Mouse (Mus musculus) intestine, embryonic 14.5 days (tissue): ENCODE measurements around the gene Serpina1a. TPM values are rescaled to one million over a fixed set of nuclear protein-coding genes. Genes with fewer than 3 reads are reported as not detected.
"Not testable (repeated sequence)": the region's sequence is repeated elsewhere in the genome, so short reads cannot be mapped to it uniquely, and the experiment has no call there.

Experiments
- ATAC-seq: fragments of 200-750 bp; cut with Nextera tagmentation; replicated peaks from 2 replicates; pipeline ENCODE4 v1.8.0; 2017; ENCODE audit warnings: low read depth, moderate number of reproducible peaks, moderate TSS enrichment, moderate library complexity; ENCODE audit not compliant: low FRiP score, low TSS enrichment
- DNase-seq: peaks from one replicate; pipeline ENCODE4 v3.0.0-alpha.2; 2018; ENCODE audit warnings: low spot score
- H3K27ac ChIP-seq: fragments of 300-500 bp; sonication (generic); 2 replicates; pipeline ENCODE4 v1.5.1; 2014; ENCODE audit warnings: low read depth, mild to moderate bottlenecking, control low read depth
- H3K27me3 ChIP-seq: fragments of 300-500 bp; sonication (generic); replicated peaks from 2 replicates; pipeline ENCODE4 v1.6.1; 2014; ENCODE audit warnings: low read length, control low read depth; ENCODE audit not compliant: control insufficient read depth, insufficient read depth
- H3K36me3 ChIP-seq: fragments of 300-500 bp; sonication (generic); 2 replicates; pipeline ENCODE4 v1.6.1; 2014; ENCODE audit warnings: low read length, control low read depth; ENCODE audit not compliant: control insufficient read depth, insufficient read depth
- H3K4me1 ChIP-seq: fragments of 300-500 bp; sonication (generic); replicated peaks from 2 replicates; pipeline ENCODE4 v1.6.1; 2014; ENCODE audit warnings: low read length, control low read depth, mixed read lengths; ENCODE audit not compliant: control insufficient read depth, insufficient read depth
- H3K4me2 ChIP-seq: fragments of 300-500 bp; sonication (generic); 2 replicates; pipeline ENCODE4 v1.6.1; 2014; ENCODE audit warnings: low read length
- H3K4me3 ChIP-seq: fragments of 300-500 bp; sonication (generic); 2 replicates; pipeline ENCODE4 v1.5.1; 2014; ENCODE audit warnings: low read depth, low read length, control low read depth, mixed read lengths
- H3K9ac ChIP-seq: fragments of 300-500 bp; sonication (generic); 2 replicates; pipeline ENCODE4 v1.6.1; 2014; ENCODE audit warnings: mild to moderate bottlenecking, low read length
- H3K9me3 ChIP-seq: fragments of 300-500 bp; sonication (generic); 2 replicates; pipeline ENCODE4 v1.6.1; 2016; ENCODE audit warnings: low read length, control low read depth; ENCODE audit not compliant: control insufficient read depth
- WGBS: fragments of 180-500 bp; shearing (Covaris S2); extraction: QIAGEN DNeasy Blood & Tissue Kit; methylation state at CpG from one replicate; pipeline ENCODE4 v1.1.7; 2014; 5-methylcytosine and 5-hydroxymethylcytosine counted together
- polyA plus RNA-seq: library from polyadenylated mRNA; unstranded; fragments of >200 nt; fragmentation: Nextera tagmentation; extraction: Ambion mirVana; gene quantifications from 2 replicates; pipeline ENCODE4 v1.2.1, GENCODE M21; 2014

Serpina1a gene
- polyA plus RNA-seq: 35.4 and 41.6 TPM in 2 replicates

DNA sequence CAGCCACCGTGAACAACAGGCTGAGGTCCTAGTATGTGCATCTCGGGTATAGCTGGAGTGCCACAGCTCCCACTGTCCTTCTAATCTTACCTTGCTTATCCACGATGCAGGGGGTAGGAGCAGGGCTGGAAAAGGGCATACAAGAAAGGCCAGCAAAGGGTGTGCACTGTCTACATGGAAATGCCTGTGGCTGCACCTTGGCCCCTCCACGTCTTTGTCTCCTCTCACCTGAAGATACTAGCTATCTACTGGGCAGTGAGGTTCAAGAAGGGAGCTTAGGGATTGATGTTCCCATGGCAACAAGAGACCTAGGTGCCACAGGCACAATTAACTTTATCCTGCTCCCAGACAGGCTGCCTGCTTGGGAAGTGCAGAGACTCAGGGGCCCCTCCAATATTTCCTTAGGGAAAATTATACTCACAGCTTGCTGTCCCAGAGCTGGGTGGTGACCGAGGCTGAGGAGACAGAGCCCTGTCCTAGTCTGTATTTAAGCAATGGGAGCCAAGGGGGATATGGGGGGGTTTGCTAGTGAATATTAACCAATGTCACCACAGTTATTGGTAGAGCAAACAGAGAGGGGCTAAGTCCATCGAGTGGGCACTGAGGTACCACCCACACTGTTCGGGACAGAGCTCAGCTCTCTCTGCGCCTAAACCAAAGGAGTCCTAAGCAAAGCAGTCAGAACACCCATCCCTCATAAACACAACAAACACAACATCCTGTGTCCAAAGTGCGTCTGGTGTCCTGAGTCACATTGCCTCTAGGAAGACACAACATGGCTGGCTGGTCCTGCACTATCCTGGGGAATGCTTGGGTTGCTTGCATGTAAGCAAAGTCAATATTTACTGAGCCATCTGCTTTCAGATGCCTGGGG is at the start of gene Serpina1a:
Serpina1a (minus strand) TSS at position 462 of the 874 bp plus-strand sequence.
- not testable (repeated sequence) for H3K36me3 ChIP-seq

DNA sequence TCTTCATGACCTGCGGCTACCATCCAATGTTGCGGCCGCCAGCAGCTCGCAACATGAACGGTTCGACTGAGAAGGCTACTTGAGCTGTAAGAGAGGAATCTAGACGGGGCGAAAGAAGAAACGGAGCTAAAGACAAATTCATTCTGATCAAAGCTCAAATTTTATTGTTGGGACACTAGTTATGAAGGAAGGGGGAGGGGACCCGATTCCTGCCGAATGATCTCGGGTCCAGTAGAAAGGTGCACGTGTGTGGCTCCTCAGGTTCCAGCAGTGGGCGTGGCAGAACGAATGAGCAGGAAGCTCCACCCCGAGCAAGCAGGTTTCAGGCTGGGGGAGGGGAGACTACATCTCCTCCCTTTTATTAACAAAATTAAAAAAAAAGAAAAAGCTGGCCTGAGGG is 45.8 kb upstream of the Serpina1a start:
- H3K4me1 ChIP-seq, H3K27ac ChIP-seq, H3K9me3 ChIP-seq, H3K27me3 ChIP-seq, H3K9ac ChIP-seq, H3K4me2 ChIP-seq, H3K4me3 ChIP-seq, H3K36me3 ChIP-seq, ATAC-seq, DNase-seq: not testable (repeated sequence)
- 91% methylated on average over 11 of the region's 16 CpGs for WGBS

More for the DNA sequence above, at the start of gene Serpina1a:
- H3K27ac ChIP-seq, H3K9ac ChIP-seq, H3K4me3 ChIP-seq, H3K27me3 ChIP-seq, H3K4me2 ChIP-seq, H3K9me3 ChIP-seq, H3K4me1 ChIP-seq: not testable (repeated sequence)
- DNase-seq (peak; percentile 50), ATAC-seq (peak; percentile 27; the same call in 1 of the 2 replicates)
- 65% methylated on average over 9 of the region's 9 CpGs for WGBS

GRCm38 (mm10) chr12:103907746-103908145 is 44.4 kb upstream of the Serpina1a start:
- not testable (repeated sequence) for H3K4me1 ChIP-seq, H3K27me3 ChIP-seq, DNase-seq, H3K9ac ChIP-seq, H3K36me3 ChIP-seq, H3K4me2 ChIP-seq, ATAC-seq, H3K4me3 ChIP-seq, H3K27ac ChIP-seq, H3K9me3 ChIP-seq
- WGBS: 43% methylated on average over 1 of the region's 1 CpGs

DNA sequence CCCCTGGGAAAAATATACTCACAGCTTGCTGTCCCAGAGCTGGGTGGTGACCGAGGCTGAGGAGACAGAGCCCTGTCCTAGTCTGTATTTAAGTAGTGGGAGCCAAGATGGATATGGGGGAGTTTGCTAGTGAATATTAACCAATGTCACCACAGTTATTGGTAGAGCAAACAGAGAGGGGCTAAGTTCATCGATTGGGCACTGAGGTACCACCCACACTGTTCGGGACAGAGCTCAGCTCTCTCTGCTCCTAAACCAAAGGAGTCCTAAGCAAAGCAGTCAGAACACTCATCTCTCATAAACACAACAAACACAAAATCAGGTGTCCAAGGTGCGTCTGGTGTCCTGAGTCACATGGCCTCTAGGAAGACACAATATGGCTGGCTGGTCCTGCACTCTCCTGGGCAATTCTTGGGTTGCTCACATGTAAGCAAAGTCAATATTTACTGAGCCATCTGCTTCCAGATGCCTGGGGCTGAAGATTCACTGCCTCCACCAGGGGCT is 41.5 kb upstream of the Serpina1a start, which contains the start of gene Serpina1c:
Serpina1c (minus strand) TSS at position 51 of the 504 bp plus-strand sequence.
- not testable (repeated sequence) for H3K4me2 ChIP-seq, H3K9me3 ChIP-seq, ATAC-seq, H3K4me3 ChIP-seq, H3K36me3 ChIP-seq, H3K27ac ChIP-seq, H3K4me1 ChIP-seq, H3K27me3 ChIP-seq, H3K9ac ChIP-seq
- DNase-seq: peak; percentile 54
- 72% methylated on average over 4 of the region's 4 CpGs for WGBS

- H3K4me3 ChIP-seq, H3K9ac ChIP-seq, H3K36me3 ChIP-seq, ATAC-seq, DNase-seq, H3K9me3 ChIP-seq, H3K4me2 ChIP-seq, H3K4me1 ChIP-seq, H3K27ac ChIP-seq, H3K27me3 ChIP-seq: not testable (repeated sequence)
- 93% methylated on average over 3 of the region's 3 CpGs for WGBS
Observed at GRCm38 (mm10) chr12:103901929-103902328, 38.6 kb upstream of the Serpina1a start.

DNA sequence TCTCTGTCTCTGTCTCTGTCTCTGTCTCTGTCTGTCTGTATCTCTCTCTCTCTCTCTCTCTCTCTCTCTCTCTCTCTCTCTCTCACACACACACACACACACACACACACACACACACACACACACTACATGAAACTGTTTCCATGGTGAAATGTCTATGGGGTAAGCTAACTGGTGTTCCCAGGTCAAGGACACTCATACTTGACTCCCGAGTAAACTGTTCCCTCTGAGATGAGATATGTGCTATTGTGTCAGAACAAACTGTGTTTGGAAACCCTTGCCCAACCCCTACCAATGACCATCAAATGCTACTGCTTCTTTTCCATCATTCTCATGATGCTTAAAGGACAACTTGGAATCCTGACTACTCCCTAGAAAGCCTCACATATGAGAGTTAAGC is 3.5 kb upstream of the Serpina1a start:
- not testable (repeated sequence) for H3K4me3 ChIP-seq, ATAC-seq

GRCm38 (mm10) chr12:103860976-103861375 is 2.4 kb downstream of the Serpina1a start:
- Histone ChIP-seq H3K9me3 (no peaks in the 10 kb centered on the region), H3K4me2 (no peak overlapping the region), H3K36me3 (no peaks in the 10 kb centered on the region), H3K27ac (no peak overlapping the region), H3K4me3 (no peak overlapping the region), H3K9ac (no peak overlapping the region), H3K27me3 (no peaks in the 10 kb centered on the region), H3K4me1 (no peaks in the 10 kb centered on the region)
- ATAC-seq: no peak
- DNase-seq: no peak
- WGBS: 63% methylated on average over 3 of the region's 3 CpGs

More for the DNA sequence above, 3.5 kb upstream of the Serpina1a start:
- H3K9me3 ChIP-seq, H3K4me1 ChIP-seq, H3K27me3 ChIP-seq, DNase-seq, H3K9ac ChIP-seq, H3K4me2 ChIP-seq, H3K36me3 ChIP-seq, H3K27ac ChIP-seq: not testable (repeated sequence)
- WGBS: 68% methylated on average over 1 of the region's 1 CpGs

- H3K9me3 ChIP-seq, H3K4me3 ChIP-seq, H3K36me3 ChIP-seq, ATAC-seq, H3K9ac ChIP-seq, H3K4me1 ChIP-seq, DNase-seq, H3K27ac ChIP-seq, H3K4me2 ChIP-seq, H3K27me3 ChIP-seq: not testable (repeated sequence)
- 87% methylated on average over 3 of the region's 4 CpGs for WGBS
Observed at GRCm38 (mm10) chr12:103860571-103860970, 2.8 kb downstream of the Serpina1a start.
